Mouse (Mus musculus) kidney, adult 2 months (tissue): ENCODE measurements around the gene Mef2c. TPM values are rescaled to one million over a fixed set of nuclear protein-coding genes. Genes with fewer than 3 reads are reported as not detected.

ENCODE experiments used
- DNase-seq: peaks from one replicate; pipeline ENCODE4 v3.0.0; 2021
- H3K27ac ChIP-seq: fragments of 200-500 bp; 2 replicates; pipeline ENCODE4 v1.5.1; 2012; ENCODE audit warnings: low read depth, low read length, control low read depth, inconsistent platforms; ENCODE audit not compliant: insufficient read depth
- H3K27me3 ChIP-seq: fragments of 200-500 bp; replicated peaks from 2 replicates; pipeline ENCODE4 v1.6.1; 2012; ENCODE audit warnings: mild to moderate bottlenecking, moderate library complexity, low read length, inconsistent platforms; ENCODE audit not compliant: control insufficient read depth, insufficient read depth
- H3K36me3 ChIP-seq: fragments of 200-500 bp; 2 replicates; pipeline ENCODE4 v1.6.1; 2012; ENCODE audit warnings: mild to moderate bottlenecking, moderate library complexity, low read length, inconsistent platforms; ENCODE audit not compliant: control insufficient read depth, insufficient read depth
- H3K4me1 ChIP-seq: fragments of 200-500 bp; 2 replicates; pipeline ENCODE4 v1.6.1; 2011; ENCODE audit warnings: low read length; ENCODE audit not compliant: control insufficient read depth, insufficient read depth
- H3K4me3 ChIP-seq: fragments of 200-500 bp; 2 replicates; pipeline ENCODE4 v1.5.1; 2011; ENCODE audit warnings: mild to moderate bottlenecking, low read depth, low read length, control low read depth; ENCODE audit not compliant: insufficient read depth
- CTCF ChIP-seq: fragments of 200-500 bp; conservative IDR thresholded peaks from 2 replicates; pipeline ENCODE4 v1.5.1; 2011; ENCODE audit warnings: low read depth, mild to moderate bottlenecking, control low read depth, low read length, moderate library complexity, mixed read lengths; ENCODE audit not compliant: insufficient read depth, insufficient read length
- POLR2A ChIP-seq: fragments of 200-500 bp; IDR thresholded peaks from one replicate; pipeline ENCODE4 v1.6.1; 2011; ENCODE audit warnings: low read depth, low read length, control low read depth
- WGBS: fragments of 180-500 bp; shearing (Covaris S2); methylation state at CpG from one replicate; pipeline ENCODE4 v1.1.7; 2018; 5-methylcytosine and 5-hydroxymethylcytosine counted together
- polyA plus RNA-seq: library from polyadenylated mRNA; depleted of rRNA; stranded (reverse); fragments of >200 nt; gene quantifications from 2 replicates; pipeline ENCODE4 v1.2.3, GENCODE M21; 2012

Gene Mef2c
- polyA plus RNA-seq, 1 experiment, result 12.8 TPM

DNA sequence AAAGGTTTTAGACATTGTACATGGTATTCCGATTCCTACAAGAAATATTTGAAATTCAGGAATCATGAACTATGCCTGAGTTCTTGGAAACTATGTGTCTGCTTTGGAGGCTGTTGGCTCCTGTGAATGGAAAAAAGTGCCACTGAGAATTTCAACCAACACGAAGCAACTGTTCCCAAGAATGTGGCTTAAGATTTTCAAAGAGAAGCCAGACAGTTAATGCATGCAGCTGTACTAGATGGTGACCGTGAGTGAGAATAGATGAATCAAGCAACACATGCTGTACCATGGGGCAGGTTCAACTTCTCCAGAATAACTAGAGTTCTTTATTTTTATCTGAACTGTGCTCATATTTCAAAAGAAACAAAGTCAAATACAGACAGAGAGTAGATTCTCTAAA lies 23.4 kb upstream of the Mef2c start:
- no peak for TF ChIP-seq CTCF
- Histone ChIP-seq H3K36me3 (no peaks in the 10 kb centered on the region), H3K4me3 (no peak overlapping the region), H3K27ac (no peak overlapping the region), H3K27me3 (no peaks in the 10 kb centered on the region), H3K4me1 (no peaks in the 10 kb centered on the region)
- 77% methylated on average over 3 of the region's 3 CpGs for WGBS
- DNase-seq, result no peak

DNA sequence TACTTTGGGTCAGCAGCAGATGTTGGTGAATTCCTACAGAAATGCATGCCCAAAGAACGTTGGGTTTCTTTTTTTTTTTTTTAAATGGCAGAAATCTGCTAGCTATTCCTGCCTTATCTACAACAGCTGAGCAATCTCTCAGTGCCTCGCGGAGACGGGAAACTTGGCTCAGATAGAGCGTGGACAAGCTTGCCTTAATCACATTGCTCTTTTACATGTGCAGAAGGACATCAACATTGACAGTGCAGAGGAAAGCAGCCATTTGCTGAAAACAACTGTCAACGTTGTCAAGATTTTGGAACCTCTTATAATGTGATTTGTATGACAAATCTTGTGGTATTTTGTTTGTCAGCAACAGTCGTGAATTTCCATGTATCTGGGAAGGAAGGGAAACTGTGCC lies 22.5 kb upstream of the Mef2c start:
- no peak for TF ChIP-seq POLR2A
- no peak for TF ChIP-seq CTCF
- DNase-seq, result no peak

DNA sequence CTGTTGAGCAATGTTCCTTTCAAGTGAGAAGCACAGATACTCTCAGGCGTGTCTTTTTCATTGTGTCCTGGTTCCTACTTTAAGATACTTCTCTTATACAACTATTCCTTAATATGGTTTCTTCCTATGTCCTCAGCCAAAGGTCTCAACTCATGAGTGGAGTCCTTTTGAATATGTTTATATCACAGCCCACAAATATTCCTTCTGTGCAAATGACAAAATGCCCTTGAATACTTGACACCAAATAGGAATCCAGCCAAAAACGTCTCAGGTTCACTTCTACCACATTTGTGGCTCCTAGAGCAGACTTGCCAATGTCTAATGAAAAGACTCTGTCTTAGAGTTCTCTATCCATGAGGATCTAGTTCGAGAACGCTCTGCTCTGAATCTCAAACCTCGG lies 21.7 kb upstream of the Mef2c start:
- no peak overlapping the region for H3K4me3 ChIP-seq
- H3K36me3 ChIP-seq, result no peaks in the 10 kb centered on the region
- WGBS, result 74% methylated on average over 5 of the region's 5 CpGs
- H3K4me1 ChIP-seq, result no peaks in the 10 kb centered on the region
- no peak for TF ChIP-seq POLR2A
- no peak for TF ChIP-seq CTCF
- no peak for DNase-seq
- H3K27ac ChIP-seq, result no peak overlapping the region
- H3K27me3 ChIP-seq, result no peaks in the 10 kb centered on the region

More for the DNA sequence above, 22.5 kb upstream of the Mef2c start:
- WGBS, result 66% methylated on average over 7 of the region's 7 CpGs
- H3K4me1 ChIP-seq, result no peaks in the 10 kb centered on the region
- H3K36me3 ChIP-seq, result no peaks in the 10 kb centered on the region
- H3K27me3 ChIP-seq, result no peaks in the 10 kb centered on the region
- no peak overlapping the region for H3K4me3 ChIP-seq
- no peak overlapping the region for H3K27ac ChIP-seq

DNA sequence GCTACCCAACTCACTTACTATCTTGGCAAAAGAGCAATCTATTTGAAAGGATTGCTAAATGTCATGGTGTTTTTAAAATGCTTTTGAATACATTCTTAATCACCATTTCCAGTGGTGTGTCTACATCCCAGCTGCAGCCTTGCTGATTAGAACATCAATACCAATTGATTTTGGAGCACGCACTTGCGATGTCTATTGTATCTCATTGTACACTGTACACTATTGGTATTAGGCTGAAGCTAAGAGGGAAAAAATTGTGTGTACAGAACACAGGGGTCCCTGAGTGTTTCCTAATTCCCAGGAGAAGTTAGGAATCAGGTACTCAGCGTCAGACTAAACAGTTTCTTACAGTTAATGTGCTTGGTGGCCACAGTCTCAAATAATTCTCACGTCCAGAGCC lies 19.6 kb upstream of the Mef2c start:
- H3K4me3 ChIP-seq, result no peak overlapping the region
- no peak overlapping the region for H3K27ac ChIP-seq
- DNase-seq, result no peak
- H3K36me3 ChIP-seq, result no peaks in the 10 kb centered on the region
- H3K4me1 ChIP-seq, result no peaks in the 10 kb centered on the region
- no peaks in the 10 kb centered on the region for H3K27me3 ChIP-seq
- 78% methylated on average over 4 of the region's 4 CpGs for WGBS
- TF ChIP-seq CTCF, result no peak
- no peak for TF ChIP-seq POLR2A

DNA sequence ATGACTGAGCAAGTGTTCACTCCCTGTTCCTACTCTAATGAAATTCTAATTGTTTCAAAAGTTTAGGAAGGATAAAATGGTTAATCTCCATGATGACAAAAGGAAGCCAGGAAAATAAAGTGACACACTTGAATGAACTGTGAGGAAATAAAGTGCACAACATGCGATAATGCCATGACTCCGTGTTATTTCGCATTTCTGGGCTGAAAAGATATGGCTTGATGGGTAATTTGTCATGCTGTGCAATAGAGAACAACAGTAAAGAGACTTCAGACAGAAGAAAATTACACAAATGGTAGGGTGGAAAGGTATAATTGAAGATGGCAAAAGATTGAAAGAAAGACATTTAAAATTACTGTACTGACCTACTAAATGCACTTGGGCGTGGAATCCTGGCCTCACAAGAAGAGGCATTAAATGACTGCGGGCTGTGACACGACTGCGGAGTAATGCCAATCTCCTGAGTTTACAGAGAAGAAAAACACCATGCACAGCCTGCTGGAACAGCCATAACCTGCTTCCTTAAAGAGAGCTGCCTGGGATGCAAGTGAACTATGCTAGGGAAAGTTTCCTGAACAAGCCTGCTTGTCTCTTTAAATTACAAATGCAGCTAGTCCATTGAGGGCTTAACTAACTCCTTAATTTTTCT lies 19.0 kb upstream of the Mef2c start:
- 56% methylated on average over 7 of the region's 7 CpGs for WGBS
- Histone ChIP-seq H3K4me1 (no peaks in the 10 kb centered on the region), H3K27me3 (no peaks in the 10 kb centered on the region), H3K36me3 (no peaks in the 10 kb centered on the region), H3K4me3 (no peak overlapping the region), H3K27ac (no peak overlapping the region)
- TF ChIP-seq CTCF (no peak), POLR2A (no peak)
- DNase-seq, result no peak

DNA sequence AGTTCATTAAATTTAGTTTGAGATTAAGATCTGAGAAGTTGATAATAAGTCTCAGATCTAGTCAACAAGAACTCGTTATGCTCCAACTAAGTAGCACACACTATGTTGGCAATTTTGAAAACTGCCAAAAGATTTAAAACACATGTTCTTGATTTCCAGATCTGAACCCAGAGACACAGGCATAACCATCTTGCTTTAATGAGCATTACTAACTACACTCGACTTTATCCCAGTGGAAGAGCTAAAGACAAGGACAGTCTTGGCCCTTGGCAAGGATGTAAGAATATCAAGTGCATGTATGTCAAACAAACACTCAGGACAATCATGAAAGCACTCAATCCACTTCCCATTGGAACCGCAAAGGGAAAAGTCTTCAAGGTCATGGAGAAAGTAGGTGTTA lies 11.8 kb upstream of the Mef2c start:
- H3K27ac ChIP-seq, result no peak overlapping the region
- TF ChIP-seq POLR2A, result no peak
- TF ChIP-seq CTCF, result no peak
- 83% methylated on average over 3 of the region's 3 CpGs for WGBS

DNA sequence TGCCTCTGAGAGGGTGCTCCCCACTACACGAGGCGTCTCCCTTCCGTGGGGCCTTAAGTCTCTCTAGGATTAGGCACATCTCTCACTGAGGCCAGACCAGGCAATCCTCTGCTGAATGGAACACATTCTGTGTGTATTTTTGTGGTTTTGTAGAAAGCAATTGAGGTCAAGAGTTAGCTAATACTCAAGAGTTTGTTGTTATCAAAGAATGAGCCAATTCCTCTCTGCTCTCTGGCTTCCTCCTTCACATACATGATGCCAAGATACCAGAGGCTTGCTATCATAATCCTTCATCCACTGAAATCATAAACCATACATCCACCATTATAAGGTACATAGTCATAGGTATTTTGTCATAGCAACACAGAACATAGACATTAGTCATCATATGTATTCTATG lies 6.1 kb upstream of the Mef2c start:
- no peaks in the 10 kb centered on the region for H3K4me1 ChIP-seq
- DNase-seq, result no peak
- no peaks in the 10 kb centered on the region for H3K36me3 ChIP-seq
- TF ChIP-seq POLR2A (no peak), CTCF (no peak)
- H3K27me3 ChIP-seq, result no peaks in the 10 kb centered on the region
- WGBS, result 94% methylated on average over 3 of the region's 3 CpGs
- no peak overlapping the region for H3K27ac ChIP-seq
- no peak overlapping the region for H3K4me3 ChIP-seq

More for the DNA sequence above, 11.8 kb upstream of the Mef2c start:
- no peaks in the 10 kb centered on the region for H3K4me1 ChIP-seq
- H3K27me3 ChIP-seq, result no peaks in the 10 kb centered on the region
- H3K4me3 ChIP-seq, result no peak overlapping the region
- no peaks in the 10 kb centered on the region for H3K36me3 ChIP-seq
- DNase-seq, result no peak
